Mouse (Mus musculus) right cerebral cortex, adult 2 months (tissue): Measurements from ENCODE around the gene Cdc14a.
"Not testable (repeated sequence)": the region's sequence is repeated elsewhere in the genome, so short reads cannot be mapped to it uniquely, and the experiment has no call there.

ENCODE experiments used
- DNase-seq, 2 experiments: peaks; one replicate each; pipeline ENCODE4 v3.0.0; 2021 to 2022; ENCODE audit warnings: low spot score in 2 of 2

The Cdc14a gene

DNA sequence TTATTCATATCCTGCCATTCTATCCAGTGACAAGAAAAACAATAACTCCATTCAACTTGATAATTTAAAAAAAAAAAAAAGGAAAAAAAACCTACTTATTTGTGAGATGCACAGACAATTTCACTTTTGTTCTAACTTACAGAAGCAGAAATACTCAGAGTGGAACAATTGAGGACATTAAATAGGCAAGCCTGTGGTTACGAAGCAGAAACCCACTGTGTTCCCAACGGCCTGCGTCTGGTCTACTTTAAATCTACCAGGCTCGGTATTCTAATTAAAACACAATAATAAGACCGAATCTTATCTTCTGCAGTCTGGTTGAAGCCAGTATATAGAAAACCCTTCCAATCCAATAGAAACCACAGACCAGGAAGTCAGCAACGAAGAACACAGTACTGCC, 50.6 kb downstream of the Cdc14a start:
- DNase-seq: no peak

DNA sequence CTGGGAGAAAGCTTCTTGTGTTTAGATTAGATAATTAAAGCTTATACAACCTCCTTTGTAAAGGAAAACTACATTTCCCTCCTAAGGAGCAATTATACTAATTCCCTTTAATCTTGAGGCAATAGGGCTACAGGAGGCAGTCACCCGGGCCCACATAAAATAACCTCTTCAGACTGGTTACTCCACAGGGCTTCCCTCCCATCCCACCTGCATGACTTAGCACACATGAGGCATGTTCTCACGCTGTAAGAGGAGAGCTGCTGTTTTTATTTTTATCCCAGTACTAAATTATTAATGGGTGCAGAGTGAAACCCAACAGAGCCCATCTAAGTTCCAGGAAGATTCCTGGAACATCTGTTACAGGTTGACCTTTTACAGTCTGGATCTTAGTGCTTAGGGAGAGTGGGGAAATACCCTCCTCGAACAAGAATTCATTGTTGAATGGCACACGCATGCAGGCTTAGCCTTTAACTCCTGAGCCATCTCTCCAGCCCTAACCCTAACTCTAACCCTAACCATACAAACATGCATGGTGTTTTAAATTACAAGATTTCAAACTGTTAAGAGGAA, 54.9 kb downstream of the Cdc14a start:
- no peak for DNase-seq

DNA sequence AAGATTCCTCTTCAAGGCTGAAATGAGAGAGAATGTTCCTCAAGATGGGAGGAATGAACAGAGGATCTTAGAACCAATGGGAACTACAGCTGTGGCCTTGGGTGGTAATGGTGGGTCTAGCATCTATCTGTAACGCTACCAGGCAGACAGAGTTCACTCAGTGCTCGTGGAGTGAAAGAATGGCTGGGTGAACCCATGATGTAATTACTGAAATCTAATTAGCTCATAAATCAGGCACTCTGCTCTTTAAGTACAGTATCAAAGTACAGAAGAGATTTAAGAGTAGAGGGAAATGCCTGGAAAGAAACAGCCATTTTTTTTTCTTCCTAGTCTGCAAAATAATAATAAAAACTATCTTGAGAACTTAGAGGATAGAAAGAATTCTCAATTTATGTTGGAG, 57.7 kb downstream of the Cdc14a start:
- DNase-seq: no peak

DNA sequence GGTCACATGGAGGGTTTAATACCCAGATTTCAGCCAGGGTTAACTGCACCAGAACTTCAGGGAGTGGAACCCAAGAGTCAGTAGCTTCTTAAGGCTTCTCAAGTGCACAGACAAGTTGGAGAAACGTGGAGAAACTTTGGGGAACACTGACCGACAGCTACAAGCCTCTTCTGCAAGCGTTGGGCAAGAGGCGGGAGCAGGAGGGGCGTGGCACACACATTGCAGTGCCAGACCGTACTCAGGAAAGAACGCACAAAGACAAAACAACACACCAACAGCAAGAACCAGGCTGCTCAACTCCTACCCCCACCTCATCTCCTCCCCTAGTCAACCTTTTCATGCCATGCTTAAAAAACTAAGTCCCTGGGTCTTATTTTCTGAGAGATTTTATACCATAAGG, 61.9 kb downstream of the Cdc14a start:
- DNase-seq: no peak

DNA sequence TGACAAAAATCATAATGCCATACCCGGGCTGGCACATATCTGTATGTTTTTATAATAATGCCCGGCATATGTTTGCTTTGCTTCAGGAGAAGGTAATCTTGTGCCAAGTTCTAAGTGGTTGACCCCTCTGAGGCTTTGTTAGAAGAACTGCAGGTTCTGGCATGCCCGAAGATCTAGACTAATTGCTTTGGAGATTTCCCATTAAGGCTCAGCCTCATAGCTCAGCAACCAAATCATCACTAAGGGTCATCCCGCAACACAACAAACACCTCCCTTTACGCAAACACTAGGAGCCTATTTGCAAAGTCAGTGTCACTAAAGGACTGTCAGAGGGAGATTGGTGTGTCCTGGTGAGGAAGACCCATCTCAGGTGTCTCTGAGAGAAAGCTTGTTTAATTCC, 62.7 kb downstream of the Cdc14a start:
- DNase-seq: no peak

DNA sequence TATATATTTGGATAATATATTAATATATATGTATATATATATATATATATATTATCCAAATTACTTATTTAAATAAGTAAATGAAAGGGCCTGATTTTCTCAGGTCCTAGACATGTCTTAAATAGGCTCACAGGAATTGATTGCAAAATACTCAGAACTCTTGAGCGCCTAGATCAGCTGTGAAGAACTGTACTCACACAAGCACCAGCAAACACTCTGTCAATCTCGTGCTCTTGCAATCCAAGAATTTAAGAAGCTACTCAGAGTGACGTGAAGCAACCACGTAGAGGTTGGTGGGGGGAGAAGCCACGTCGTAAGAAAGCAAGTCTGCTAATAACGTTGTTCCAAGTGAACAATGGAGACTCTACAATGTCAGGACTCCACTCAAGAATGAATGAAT, 66.0 kb downstream of the Cdc14a start:
- DNase-seq: no peak

DNA sequence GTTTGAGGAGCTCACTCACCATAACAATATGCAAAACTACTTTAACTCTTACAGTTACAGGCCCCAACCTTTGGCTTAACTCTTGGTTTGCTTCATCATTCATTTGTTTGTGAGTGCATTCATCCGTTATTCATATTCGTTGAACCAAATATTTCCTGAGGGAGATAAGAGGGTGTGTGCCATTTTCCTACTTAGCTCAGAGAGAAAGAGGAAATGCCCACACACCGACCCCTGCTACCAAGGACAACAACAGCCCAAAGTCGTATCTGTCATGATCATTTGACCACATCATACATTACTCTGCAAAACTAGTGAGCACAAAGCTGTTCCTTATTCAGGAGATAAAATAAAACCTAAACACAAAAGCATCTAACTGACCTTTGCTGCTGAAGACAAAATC, 66.7 kb downstream of the Cdc14a start:
- DNase-seq: no peak

DNA sequence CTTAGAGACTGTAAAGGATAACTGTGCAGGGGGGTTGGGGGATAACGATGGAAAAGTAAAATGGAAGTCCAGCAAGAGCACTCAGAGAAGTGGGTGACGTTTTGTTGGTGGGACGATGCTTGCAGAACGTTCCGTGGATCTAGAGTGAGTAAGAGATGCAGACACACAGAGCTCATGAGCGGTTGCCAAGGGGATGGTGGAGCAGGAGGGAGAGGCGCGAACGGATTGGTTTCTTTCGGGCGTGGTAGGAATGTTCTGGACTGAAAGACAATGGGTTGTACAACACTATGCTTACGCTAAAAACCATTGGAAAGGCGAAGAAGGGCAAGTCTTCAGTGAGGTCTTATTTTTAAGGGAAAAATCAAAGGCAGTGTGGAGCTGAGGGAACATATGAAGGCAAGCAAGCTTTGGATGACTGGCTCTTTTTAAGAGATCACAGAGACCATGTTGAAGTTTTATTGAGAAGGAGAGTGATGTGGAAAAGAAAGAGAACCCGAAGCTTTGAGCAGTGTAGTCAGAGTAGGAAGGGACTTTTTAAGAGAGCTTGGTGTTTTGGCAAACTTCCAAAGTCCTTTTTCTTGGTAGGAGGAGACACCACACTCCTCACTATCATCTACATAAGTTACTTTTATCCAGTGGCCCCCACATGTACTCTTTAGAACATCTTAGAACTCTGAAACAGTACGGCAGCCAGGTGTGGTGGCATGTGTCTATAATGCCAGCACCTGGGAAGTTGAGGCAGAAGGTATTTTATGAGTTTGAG, 68.6 kb downstream of the Cdc14a start:
- peak; percentile 18 to 27 for DNase-seq

DNA sequence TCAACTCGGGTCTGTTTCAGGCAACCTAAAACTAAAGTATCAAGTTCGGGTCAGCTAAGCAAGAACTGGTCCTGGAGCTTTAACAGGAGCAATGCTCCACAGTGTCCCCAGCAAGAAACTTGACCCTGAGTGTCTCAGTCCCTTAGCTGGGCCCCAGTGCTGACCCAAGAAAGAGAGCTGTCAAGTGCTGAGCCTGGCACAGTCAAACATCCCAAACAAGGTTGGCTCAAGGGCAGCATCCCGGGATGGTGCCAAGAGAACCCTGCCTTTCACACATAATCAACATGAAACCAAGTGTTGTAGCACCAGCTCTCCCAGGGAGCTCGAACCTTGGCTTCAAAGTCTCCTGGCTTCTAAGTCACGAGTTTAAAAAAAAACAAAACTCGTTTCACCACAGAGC, 71.3 kb downstream of the Cdc14a start:
- no peak for DNase-seq

DNA sequence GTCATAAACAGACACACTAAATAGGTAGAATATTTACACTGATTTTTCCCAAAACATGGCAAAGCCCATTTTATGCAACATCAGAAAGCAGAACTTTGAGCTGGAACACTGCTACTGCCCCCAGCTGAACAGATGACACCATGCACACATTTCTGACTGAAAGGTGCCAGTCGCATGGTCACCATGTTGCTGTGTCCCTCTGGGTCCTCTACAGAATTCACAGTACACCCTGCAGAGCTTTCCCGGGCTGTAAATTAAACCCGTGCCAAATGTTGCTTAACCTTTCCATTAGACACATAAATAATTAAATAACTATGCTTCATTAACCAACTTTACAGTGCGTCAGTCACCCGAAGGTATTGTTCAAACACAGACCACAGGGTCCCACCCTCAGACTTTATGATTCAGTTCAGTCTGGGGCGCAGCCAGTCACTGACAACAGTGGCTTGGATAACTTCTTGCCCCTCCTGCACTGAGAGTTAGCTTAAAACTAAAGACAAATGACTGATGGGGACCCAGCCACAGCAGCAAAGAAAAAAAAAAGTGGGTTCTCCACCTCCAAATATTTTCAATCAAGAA, 73.4 kb downstream of the Cdc14a start:
- DNase-seq: no peak

DNA sequence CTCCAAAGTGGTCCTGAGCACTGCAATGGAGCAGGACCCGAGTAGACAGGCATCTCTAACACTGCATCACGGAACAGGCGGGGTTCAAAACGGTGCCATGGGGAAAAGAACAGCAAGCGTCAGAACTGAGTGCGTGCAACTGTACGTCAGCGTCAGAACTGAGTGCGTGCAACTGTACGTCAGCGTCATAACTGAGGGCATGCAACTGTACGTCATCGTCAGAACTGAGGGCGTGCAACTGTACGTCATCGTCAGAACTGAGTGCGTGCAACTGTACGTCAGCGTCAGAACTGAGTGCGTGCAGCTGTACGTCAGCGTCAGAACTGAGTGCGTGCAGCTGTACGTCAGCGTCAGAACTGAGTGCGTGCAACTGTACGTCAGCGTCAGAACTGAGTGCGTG, 76.3 kb downstream of the Cdc14a start:
- not testable (repeated sequence) for DNase-seq

DNA sequence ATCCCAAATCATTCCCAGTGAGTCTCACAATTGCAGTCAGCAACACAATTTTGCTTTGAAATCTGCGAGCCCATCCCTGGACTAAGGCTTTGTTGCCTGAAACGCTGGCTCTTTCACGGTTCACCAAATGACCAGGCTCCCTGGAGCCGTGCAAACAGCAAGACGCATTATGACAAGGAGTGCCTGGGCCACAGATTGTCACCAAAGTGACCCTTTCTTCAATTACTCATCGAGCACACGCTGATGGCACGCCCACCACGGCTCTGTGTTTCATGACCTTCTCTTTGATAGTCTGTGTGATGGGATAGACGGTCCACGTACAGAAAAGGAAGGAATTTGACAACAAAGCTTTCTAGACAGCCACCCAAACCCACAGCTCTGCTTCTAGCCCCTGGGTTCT, 78.6 kb downstream of the Cdc14a start:
- no peak for DNase-seq

DNA sequence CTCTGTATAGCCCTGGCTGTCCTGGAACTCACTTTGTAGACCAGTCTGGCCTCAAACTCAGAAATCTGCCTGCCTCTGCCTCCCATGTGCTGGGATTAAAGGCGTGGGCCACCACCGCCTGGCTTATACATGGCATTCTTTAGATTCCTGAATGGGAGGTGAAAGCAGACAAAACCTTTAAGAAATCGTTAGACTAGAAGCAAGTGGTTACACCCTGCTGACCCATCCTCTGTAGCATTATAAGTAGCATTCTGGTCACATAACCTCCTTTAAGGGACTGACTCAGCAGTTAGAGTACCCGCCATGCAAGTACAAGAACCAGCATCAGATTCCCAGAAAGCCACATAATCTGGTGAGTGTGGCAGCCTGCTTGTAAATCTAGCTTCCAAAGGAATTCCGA, 81.6 kb downstream of the Cdc14a start:
- no peak for DNase-seq

DNA sequence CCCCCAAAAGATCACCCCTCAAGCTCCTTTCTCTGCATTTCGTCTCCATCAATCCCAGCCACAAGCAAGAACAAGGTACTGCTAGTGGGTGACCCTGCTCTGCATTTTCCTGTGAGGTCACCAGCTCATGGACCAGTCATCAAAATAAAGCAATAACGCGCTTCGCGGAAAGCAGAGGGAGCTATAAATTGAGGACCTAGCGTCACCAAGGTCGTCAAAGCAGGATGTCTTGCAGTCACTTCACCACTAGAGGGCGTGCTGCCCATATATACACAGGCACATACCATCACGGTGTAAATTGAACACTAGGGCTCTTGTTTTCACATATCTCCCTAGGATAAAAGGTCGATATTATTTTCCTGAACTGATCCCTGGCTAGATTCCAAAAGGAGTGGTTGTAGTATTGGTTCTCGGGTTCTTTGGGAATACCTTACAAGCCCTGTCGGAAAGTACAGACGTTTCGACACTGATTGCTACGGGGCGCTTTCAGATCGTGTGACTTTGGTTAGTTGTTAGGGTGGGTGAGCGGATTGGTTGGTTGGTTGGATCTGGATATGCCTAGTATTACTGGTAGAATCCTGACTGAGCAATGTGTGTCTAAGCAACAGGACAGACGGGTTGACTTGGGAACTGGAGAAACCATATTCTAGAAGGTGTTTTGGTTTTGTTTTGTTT, 82.7 kb downstream of the Cdc14a start:
- peak; percentile 76 to 78 for DNase-seq

DNA sequence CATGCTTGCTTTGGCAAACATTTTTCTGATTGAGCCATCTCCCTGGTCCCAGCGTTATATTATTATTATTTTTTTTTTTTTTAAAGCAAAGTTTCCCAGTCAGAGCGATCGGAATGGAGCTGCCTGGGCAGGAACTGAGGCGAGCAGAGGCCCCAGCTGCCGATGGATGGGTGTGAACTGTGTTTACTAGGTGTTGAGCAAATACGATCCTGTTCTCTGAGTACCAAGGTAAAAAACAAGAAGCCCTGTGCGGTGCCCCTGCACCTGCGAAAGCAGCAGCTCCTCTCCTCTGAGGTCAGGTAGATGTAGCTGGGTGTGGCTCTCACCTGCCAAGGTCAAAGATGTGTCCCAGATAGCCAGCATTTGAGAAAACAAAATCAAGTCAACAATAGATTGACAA, 83.6 kb downstream of the Cdc14a start:
- DNase-seq: no peak

DNA sequence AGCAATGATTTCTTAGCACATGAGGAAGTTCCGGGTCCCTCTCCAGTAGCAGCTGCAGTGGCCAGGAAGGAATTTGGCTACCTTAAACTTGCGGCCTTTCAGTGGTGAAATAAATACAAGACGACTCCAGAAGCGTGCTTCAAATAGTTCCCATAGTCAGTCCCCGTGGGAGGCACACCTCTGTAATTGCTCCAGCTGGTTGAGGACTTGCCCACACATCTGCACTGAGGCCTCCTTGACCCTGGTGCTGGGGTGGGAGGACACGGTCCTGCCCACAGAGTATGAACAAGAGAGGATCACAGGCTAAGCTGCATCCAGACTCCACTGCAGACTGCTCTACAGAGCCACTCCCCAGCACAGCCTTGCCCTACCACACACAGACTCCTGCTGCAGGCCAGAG, 85.2 kb downstream of the Cdc14a start:
- no peak for DNase-seq

DNA sequence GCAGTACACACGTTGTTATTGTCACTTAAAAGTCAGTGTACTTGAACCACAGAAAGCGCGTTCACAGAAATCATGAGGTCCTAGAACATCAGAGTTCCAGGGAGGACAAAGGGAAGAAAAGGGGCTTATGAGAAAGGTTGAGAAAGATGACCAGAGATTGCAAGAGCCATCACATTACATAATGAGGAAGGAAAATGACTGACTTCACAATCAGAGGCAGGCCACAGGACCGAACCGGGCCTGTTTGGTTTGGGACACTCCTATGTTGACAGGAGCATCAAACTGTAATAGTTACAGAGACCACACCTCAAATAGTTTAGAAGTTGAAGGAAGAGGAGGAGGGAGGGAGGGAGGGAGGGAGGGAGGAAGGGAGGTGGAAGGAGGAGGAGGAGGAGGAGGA, 86.0 kb downstream of the Cdc14a start:
- no peak for DNase-seq

DNA sequence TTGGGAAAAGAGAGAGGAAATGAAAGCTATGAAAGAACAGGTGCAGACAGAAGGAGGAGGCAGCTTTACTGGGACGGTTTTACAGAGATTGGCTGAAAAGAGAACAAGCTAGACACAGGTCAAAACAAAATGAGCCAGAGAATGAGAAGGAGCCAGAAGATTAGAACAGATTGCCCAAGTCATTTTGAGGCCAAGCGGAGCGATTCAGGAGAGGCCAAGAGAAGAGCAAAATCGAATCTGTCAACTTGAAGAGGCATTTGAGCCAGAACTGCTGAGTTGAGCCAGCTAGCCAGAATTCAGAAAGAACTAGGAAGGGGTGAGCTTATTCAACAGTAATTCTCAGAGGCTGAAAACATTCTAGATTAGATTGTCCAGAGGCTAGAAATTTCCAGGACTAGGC, 88.8 kb downstream of the Cdc14a start:
- no peak for DNase-seq

DNA sequence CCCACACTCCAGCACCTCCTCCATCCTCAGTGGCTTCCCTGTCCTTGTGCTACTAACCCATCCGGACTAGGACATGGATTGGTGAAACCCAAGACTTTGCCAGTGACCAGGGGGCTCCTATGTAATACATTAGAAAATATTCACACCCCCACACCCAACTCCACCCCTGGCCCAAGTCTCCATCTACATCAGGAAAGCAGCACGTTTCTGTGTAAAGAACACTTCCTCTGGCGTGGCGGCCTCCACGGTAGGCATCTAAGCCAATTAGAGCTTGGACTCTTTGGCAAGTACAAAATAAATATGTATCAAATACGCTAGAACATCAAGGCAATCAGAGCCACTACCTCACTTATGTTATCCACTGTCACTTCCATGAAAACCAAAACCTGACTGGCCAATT, 90.1 kb downstream of the Cdc14a start:
- DNase-seq: no peak

DNA sequence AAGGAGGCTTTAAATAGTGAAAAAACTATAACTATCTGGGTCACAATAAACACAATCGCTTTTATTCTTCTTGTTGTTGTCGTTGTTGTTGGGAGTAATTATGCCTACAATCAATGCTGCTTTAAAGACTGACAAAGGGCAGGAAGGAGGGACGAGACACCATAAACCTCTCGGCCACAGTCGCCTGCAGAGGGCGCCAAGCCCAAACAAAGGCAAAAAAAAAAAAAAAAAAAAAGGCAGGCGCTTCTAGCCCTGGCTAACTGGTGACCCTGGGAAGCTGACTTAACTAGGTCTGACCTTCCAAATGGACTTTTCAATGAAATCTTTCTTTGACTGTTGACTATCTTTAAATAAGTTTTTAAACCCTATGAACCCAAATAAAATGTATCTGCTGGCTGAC, 90.6 kb downstream of the Cdc14a start:
- DNase-seq: no peak

DNA sequence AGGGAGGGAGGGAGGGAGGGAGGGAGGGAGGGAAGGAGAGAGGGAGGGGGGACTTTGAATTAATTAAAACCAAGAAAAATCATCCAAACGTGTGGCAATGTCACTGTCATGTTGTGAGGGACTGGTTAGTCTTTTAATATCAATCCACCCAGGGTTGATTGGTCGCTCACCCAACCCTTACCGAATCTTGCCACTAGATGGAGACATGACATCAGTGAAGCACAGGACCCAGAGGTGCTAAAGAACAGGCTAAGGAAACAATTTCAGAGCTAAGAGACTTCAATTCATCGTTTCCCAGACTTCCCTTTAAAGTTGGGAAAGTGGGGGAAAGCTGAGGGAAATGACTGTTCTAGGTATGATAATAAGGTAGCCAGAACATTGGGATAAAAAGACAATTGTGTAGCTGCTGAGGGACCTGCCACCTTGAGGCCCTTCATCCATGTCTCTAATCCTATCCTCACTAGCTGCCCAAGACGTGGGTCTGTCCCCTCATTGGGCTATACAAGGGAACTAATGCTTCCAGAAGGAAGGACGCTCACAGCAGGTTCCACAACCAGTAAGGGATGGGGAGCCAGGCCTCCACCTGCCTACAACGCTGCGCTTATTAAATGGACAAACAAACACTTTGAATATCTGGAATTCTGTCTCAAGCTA, 91.9 kb downstream of the Cdc14a start:
- DNase-seq: peak; percentile 66 to 78

DNA sequence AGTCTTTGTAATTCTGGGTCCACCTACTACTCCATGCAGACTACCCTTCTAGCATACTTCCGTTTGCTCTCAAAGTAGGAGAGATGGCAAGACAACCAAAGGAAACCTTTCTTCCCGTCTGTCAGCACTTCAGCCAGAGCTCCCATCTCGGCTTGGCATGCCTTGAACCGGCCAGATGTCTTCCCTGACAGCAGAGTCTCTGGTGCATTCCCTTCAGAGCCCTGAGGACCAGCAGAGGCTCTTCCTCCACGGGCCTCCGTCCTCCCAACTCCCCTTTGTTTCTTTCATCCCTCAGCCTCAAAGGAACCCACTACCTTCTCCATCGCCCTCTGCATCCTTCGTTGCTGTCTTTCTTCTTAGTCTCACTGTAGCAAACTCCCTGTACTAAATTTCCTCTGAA, 93.9 kb downstream of the Cdc14a start:
- no peak for DNase-seq
